In the genomic region with DNA sequence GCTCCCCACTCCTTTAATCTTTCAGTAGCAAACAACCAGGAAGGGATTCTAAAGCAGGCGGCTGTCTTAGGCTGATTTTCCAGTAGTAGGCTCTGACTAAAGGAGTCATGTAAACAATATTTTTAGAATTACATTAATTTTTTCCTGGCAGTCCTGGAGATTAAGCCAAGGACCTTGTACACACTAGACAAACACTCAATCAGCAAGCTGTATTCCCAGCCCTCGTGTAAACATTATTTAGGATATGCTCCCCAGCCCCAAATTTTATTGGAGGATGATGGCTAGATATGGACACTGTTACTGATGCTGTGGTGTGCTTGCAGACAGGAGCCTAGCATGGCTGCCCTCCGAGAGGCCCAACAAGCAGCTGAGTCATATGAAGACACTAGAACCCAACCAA, we compare ENCODE assay signal across 26 mouse cellular contexts. TPM values are rescaled to one million over a fixed set of nuclear protein-coding genes. Genes with fewer than 3 reads are reported as not detected.
DNase-seq lines count a peak whose midpoint lies in the region; ATAC-seq and TF ChIP-seq lines count a peak whose summit lies in the region.
"Had no signal": no experiment of that assay in that cellular context is flagged by ENCODE, and none has a peak within 500 bp of the region (broad histone marks: within the 10 kb centered on the region; RNA-seq: fewer than 3 reads in every experiment).

No protein-coding gene starts in this region.

- no peak for TF ChIP-seq EP300 in stomach, postnatal 0 days (optimal IDR thresholded peaks at IDR 0.05)

- 0 out of 2 replicates have a peak, but pooled peaks cover 2% of the 10 kb centered on the region for H3K4me1 ChIP-seq in lung, embryonic 15.5 days
- H3K4me1 ChIP-seq in stomach, embryonic 15.5 days, result 0 out of 2 replicates have a peak, but pooled peaks cover 3% of the 10 kb centered on the region
- no peaks in the 10 kb centered on the region for H3K4me1 ChIP-seq in stomach, postnatal 0 days (replicated peaks; ENCODE audit: control insufficient read depth, insufficient read depth)
- H3K4me1 ChIP-seq: embryonic facial prominence, embryonic 15.5 days; forebrain, embryonic 12.5 days had no signal

- H3K36me3 ChIP-seq in lung, embryonic 15.5 days, result no peaks in the 10 kb centered on the region
- H3K36me3 ChIP-seq in stomach, embryonic 15.5 days, result no peaks in the 10 kb centered on the region
- H3K36me3 ChIP-seq in stomach, postnatal 0 days (ENCODE audit: control insufficient read depth, insufficient read depth, low read length), result no peaks in the 10 kb centered on the region
- H3K36me3 ChIP-seq: embryonic facial prominence, embryonic 13.5 days; embryonic facial prominence, embryonic 15.5 days; forebrain, embryonic 10.5 days; forebrain, embryonic 12.5 days had no signal

- no peak overlapping the region for H3K9ac ChIP-seq in lung, embryonic 15.5 days
- H3K9ac ChIP-seq in stomach, embryonic 15.5 days, result no peak overlapping the region
- H3K9ac ChIP-seq in stomach, postnatal 0 days (ENCODE audit: low read length), result no peak overlapping the region
- H3K9ac ChIP-seq: embryonic facial prominence, embryonic 13.5 days; embryonic facial prominence, embryonic 15.5 days; forebrain, embryonic 12.5 days had no signal

- TF ChIP-seq CTCF in stomach, postnatal 0 days (IDR thresholded peaks at IDR 0.05; ENCODE audit: low read depth), result no peak

- no peaks in the 10 kb centered on the region for H3K9me3 ChIP-seq in lung, embryonic 15.5 days
- H3K9me3 ChIP-seq in stomach, embryonic 15.5 days, result no peaks in the 10 kb centered on the region
- no peaks in the 10 kb centered on the region for H3K9me3 ChIP-seq in stomach, postnatal 0 days (ENCODE audit: control insufficient read depth, low read length)
- H3K9me3 ChIP-seq: embryonic facial prominence, embryonic 13.5 days; embryonic facial prominence, embryonic 15.5 days; forebrain, embryonic 10.5 days; forebrain, embryonic 12.5 days had no signal

- DNase-seq in heart, adult 11 months, result peak; percentile 55
- no peak for DNase-seq in heart, adult 18-20 months
- DNase-seq in lung, adult 18-20 months, result no peak
- no peak for DNase-seq in stomach, postnatal 0 days (ENCODE audit: low spot score)
- DNase-seq: adrenal gland, adult 2 months; adrenal gland, postnatal 10 days; adrenal gland, postnatal 25 days; B cell, adult 2 months; cerebellum, adult 11 months; cerebellum, adult 18-20 months; cerebellum, adult 8-10 months; cerebellum, adult 9-11 months; cerebellum, postnatal 14 days; cerebellum, postnatal 36 days; embryo, embryonic 11 days had no signal

- H3K4me2 ChIP-seq in lung, embryonic 15.5 days, result no peak overlapping the region
- H3K4me2 ChIP-seq in stomach, embryonic 15.5 days, result no peak overlapping the region
- H3K4me2 ChIP-seq in stomach, postnatal 0 days (replicated peaks; ENCODE audit: low read depth), result no peak overlapping the region
- H3K4me2 ChIP-seq: embryonic facial prominence, embryonic 13.5 days; embryonic facial prominence, embryonic 15.5 days; forebrain, embryonic 12.5 days had no signal

- 33% methylated on average over 3 of the region's 3 CpGs for WGBS in lung, embryonic 15.5 days
- WGBS in stomach, embryonic 15.5 days, result 38% methylated on average over 3 of the region's 3 CpGs
- WGBS in stomach, postnatal 0 days, result 42% methylated on average over 3 of the region's 3 CpGs

- H3K4me3 ChIP-seq in lung, embryonic 15.5 days, result no peak overlapping the region
- no peak overlapping the region for H3K4me3 ChIP-seq in stomach, embryonic 15.5 days (replicated peaks)
- H3K4me3 ChIP-seq in stomach, postnatal 0 days (ENCODE audit: low read depth, low read length), result no peak overlapping the region
- H3K4me3 ChIP-seq: embryonic facial prominence, embryonic 13.5 days; embryonic facial prominence, embryonic 15.5 days; erythroblast, embryonic 14.5 days; forebrain, embryonic 10.5 days; forebrain, embryonic 12.5 days had no signal

- peak; percentile 77; the same call in 1 of the 2 replicates for ATAC-seq in lung, embryonic 15.5 days (ENCODE audit: borderline replicate concordance, extremely low read depth, low FRiP score, low TSS enrichment)
- no peak for ATAC-seq in stomach, embryonic 15.5 days (ENCODE audit: insufficient read depth, low FRiP score, low read depth)
- ATAC-seq in stomach, postnatal 0 days (ENCODE audit: low FRiP score, low TSS enrichment), result no peak
- ATAC-seq: CD4-positive, CD25-positive, alpha-beta regulatory T cell, adult 4 months; forebrain, embryonic 14.5 days; forebrain, embryonic 16.5 days had no signal

- H3K27me3 ChIP-seq in lung, embryonic 15.5 days, result no peaks in the 10 kb centered on the region
- H3K27me3 ChIP-seq in stomach, embryonic 15.5 days (replicated peaks), result no peaks in the 10 kb centered on the region
- no peaks in the 10 kb centered on the region for H3K27me3 ChIP-seq in stomach, postnatal 0 days (ENCODE audit: control insufficient read depth, insufficient read depth, low read length)
- H3K27me3 ChIP-seq: CH12.LX; embryonic facial prominence, embryonic 13.5 days; embryonic facial prominence, embryonic 15.5 days; forebrain, embryonic 12.5 days had no signal

- peak overlapping the region; percentile 11; the same call in 1 of the 2 replicates for H3K27ac ChIP-seq in lung, embryonic 15.5 days
- H3K27ac ChIP-seq in stomach, embryonic 15.5 days, result 0 out of 2 replicates have a peak overlapping the region, but pooled peaks have one; percentile 4
- no peak overlapping the region for H3K27ac ChIP-seq in stomach, postnatal 0 days (replicated peaks)
- H3K27ac ChIP-seq: embryonic facial prominence, embryonic 13.5 days; embryonic facial prominence, embryonic 15.5 days; forebrain, embryonic 10.5 days; forebrain, embryonic 12.5 days had no signal

RNA-seq across cellular contexts. Expression of a gene that starts 56.6 kb away (rescaled TPM):
- total RNA-seq in heart, adult 18-20 months (2021), result 10 to 100 TPM; 21.4 to 40.5 TPM
- polyA plus RNA-seq in lung, embryonic 15.5 days (2015; fragmentation: Nextera tagmentation; extraction: Ambion mirVana), result 28.7 and 32.8 TPM in 2 replicates
- 25.7 and 29.0 TPM in 2 replicates for polyA plus RNA-seq in stomach, embryonic 15.5 days (2015; fragmentation: Nextera tagmentation; extraction: Ambion mirVana)
- polyA plus RNA-seq in stomach, postnatal 0 days (2015; fragmentation: Nextera tagmentation; extraction: Ambion mirVana), result 11.9 and 13.2 TPM in 2 replicates
